Mouse (Mus musculus) myocyte (in vitro differentiated cells): ENCODE data around the gene Arhgap15.

ENCODE experiments used
- E2F4 ChIP-seq: IDR thresholded peaks from one replicate; pipeline ENCODE4 v1.6.1; 2011; ENCODE audit warnings: mild to moderate bottlenecking, control low read depth, moderate library complexity; ENCODE audit not compliant: insufficient read depth
- MYOD1 ChIP-seq, 3 experiments: IDR thresholded peaks; one replicate each; pipeline ENCODE4 v1.6.1; 2011; ENCODE audit warnings: control low read depth in 2 of 3, low read depth in 2 of 3, mild to moderate bottlenecking in 2 of 3, moderate library complexity in 1 of 3; ENCODE audit not compliant: insufficient read length in 2 of 3, control insufficient read depth in 1 of 3
- POLR2A ChIP-seq: IDR thresholded peaks from one replicate; pipeline ENCODE4 v1.6.1; 2011; ENCODE audit warnings: low read depth, mild to moderate bottlenecking, control low read depth, moderate library complexity; ENCODE audit not compliant: insufficient read length
- TCF12 ChIP-seq: IDR thresholded peaks from one replicate; pipeline ENCODE4 v1.6.1; 2011; ENCODE audit warnings: mild to moderate bottlenecking, control low read depth; ENCODE audit not compliant: poor library complexity, insufficient read depth, severe bottlenecking
- TCF3 ChIP-seq: IDR thresholded peaks from one replicate; pipeline ENCODE4 v1.6.1; 2011; ENCODE audit warnings: low read depth, control low read depth; ENCODE audit not compliant: insufficient read length

DNA sequence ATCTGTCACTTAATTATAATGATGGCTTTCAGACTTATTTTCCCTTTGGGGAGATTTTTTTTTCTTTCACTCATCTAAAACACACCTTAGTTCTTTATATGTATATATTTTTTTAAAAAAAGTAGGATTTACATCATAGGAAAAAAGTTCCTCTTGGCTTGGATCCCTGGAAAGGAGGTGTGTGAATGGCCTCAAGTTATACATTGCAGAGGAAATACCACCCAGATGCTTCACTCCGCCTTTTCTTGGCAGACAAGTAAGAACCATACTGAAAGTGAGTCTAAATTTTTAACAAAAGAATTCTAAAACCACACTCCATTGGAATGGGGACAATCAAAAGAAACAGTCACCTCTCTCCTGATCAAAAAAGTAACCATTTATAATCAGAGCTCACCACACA lies 560.9 kb downstream of the Arhgap15 start:
- TF ChIP-seq POLR2A: no peak
- no peak for TF ChIP-seq E2F4
- TF ChIP-seq TCF12: no peak
- TF ChIP-seq MYOD1 (IDR thresholded peaks at IDR 0.05; ENCODE audit: control insufficient read depth in 1 of 3, insufficient read length in 2 of 3, low read depth in 2 of 3): no peak
- no peak for TF ChIP-seq TCF3
